Mouse (Mus musculus) c-Kit-positive CD71-positive TER-119-negative erythroid progenitor cells, embryonic 14.5 days (primary cell): ENCODE data around the gene Col3a1.

Experiments used
- DNase-seq: peaks from one replicate; pipeline ENCODE4 v3.0.0-alpha.2; 2013; ENCODE audit warnings: low read depth

Col3a1 gene

GRCm38 (mm10) chr1:45381866-45382265 is 70.5 kb downstream of the Col3a1 start:
- no peak for DNase-seq
